Mouse (Mus musculus) right cerebral cortex, postnatal 4 days (tissue): ENCODE data around the gene Gm11437.

ENCODE experiments used
- DNase-seq: peaks from one replicate; pipeline ENCODE4 v3.0.0-alpha.2; 2022

Gene Gm11437

DNA sequence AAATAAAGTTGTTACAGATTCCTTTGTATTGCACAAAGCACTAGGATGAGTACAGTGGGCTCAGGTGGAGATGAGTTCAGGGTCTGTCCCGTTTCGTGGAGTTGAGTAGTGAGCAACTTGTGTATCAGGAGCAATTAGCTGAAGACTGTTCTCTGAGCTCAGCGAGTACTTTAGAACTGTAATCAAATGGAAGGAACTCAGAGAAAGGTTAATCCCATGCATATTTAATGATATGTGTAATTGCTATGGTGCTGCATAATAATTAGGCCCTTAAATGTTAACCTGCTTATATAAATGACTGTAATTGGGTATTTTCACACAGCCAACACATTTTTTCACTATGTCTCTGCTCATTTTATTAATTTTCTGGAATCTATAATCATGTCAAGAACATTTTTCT, 30.8 kb downstream of the Gm11437 start:
- no peak for DNase-seq

DNA sequence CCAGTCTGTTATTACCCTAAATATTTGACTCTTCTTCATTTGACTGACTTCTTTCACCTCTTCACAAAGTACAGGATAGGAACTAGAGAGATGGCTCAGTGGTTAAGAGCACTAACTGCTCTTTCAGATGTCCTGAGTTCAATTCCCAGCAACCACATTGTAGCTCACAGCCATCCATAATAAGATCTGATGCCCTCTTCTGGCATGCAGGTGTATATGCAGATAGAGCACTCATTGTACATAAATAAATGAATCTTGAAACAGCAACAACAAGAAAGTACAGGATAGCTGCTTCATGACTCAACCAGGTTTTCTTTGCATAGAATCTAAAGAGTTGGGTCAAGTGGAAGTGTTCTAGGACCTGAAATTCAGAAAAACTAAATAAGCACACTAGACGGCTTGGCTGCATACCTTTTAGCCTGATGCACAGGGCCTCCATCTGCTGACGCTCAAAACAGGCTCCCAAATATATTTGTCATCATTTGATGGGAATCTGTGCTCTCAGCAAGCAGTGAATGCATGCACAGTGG, 32.9 kb downstream of the Gm11437 start:
- DNase-seq: no peak

DNA sequence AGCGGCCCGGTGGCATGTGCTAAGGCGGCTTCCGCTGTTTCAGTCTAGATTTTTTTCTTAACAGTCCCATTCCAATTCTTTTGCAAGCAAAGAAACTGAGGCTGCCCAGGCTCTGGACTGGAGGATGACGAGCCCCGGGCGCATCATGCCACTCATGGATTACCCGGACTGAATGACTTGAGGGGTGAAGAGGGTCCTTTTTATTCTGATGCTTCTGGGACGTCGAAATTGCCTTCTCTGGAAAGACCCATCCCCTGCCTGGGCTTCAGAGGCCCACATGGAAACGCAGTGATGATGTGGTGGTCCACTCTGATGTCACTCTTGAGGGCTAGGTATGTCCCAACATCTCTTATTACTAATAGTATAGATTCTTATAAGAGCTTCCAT, 37.5 kb downstream of the Gm11437 start:
- DNase-seq: no peak

DNA sequence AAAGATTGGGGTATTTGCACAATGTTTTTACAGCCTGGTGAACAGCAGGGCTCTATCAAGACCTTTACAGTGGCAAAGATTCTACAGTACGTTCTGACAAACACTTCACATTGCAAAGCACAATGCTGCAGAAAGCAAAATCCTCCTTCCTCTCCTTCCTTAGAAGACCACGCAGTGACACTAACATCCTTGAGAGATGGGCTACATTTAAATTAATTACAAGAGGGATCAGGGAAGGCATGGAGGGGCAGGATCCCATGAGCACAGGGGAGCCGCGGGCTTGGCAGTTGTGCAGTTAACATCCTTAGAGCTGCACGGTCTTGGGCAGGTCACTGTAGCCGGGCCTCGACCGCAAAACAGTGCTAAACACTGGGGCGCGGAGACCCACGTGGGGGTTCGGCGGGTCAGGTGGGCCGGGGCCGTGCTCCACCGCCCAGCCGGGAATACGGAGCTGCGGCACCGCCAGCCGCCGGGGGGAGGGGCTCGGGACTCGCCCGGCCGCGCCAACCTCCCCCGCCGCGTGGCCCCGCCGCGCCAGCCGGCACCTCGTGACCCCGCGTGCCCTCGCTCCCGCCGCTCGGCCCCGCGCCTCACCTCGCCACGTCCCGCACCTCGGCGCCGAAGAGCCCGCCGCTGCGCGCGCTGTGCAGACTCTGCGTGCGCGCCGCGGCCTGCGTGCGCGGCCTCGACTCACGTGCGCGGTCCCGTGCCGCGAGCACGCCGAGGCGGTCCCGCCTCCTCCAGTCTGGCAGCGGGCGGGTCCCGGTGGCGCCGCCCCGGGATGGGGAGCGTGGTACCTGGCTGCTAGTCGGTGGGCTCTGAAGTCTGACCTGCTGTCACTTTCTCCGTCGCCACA, 38.1 kb downstream of the Gm11437 start, which contains the start of the genes Tada2a and Acaca:
TSS of gene Tada2a (minus strand) at position 658 of the 856 bp plus-strand sequence.
TSS of gene Acaca (plus strand) at position 730 of the 856 bp plus-strand sequence.
- DNase-seq: peak; percentile 82

DNA sequence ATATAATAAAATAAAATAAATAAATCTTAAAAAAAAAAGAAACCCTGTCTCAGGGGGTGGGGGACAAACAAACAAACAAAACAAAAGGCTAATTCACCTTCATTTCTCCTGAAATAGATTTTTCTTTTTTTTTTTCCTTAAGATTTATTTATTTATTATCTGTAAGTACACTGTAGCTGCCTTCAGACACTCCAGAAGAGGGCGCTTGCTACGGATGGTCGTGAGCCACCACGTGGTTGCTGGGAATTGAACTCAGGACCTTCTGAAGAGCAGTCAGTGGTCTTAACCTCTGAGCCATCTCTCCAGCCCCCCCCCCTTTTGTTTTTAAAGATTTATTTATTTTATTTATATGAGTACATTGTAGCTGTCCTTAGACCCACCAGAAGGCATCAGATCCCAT, 39.3 kb downstream of the Gm11437 start:
- no peak for DNase-seq

DNA sequence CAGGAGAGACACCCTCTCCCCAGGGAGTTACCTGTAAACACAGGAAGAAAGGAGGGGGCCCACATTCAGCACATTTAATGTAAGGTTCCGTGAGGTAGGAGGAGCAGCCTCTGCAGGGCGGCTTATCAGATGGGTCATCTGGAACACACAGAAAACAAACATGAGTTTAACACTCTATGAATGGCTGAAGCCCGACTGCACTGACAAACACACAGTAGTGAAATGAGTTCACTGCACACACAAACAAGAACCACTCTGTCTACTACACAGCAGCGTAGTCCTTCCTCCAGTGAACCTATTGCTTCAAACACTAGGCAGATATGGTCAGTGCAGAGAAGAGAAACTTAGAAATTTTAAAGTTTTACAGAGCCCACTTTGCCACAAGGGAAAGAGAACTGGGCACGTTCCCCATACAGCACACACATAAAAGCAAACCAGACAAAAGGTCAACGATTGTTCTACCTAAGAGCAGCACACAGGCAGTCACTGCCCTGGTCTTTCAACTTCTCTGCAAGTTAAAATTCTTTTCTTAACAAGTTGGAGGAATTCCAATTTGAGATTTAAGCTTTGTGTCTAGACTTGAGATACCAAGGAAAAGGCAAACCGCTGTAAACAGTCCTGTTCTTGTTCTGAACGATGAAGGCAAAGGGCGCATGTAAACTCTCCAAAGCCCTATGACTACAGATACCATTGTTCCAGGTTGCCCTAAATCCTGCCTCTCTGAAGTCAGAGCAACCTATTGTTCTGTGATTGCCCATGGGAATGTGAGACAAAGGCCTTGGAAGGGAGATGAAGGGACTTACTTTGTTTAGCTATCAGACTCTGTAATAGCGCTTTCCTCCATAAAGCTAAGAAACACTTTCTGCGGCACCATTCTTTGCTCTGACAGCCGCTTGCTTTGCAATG, 46.0 kb downstream of the Gm11437 start:
- DNase-seq: no peak

DNA sequence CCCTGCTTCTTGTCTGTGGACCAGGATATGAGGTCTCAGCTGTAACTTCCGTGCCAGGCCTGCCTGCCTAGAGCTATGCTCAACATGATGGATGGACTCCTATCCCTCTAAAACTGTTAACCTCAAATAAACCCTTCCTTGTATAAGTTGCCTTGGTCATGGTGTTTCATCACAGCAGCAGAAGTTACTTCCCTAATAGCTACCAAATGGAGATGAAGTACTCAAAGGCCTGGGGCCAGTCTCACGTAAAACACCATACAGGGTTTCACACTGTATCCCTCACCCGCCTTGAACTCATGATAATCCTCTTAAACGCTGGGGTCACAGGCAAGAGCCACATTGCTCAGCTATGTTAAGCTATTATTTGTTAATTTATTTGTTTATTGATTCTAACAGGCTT, 49.8 kb downstream of the Gm11437 start:
- no peak for DNase-seq

DNA sequence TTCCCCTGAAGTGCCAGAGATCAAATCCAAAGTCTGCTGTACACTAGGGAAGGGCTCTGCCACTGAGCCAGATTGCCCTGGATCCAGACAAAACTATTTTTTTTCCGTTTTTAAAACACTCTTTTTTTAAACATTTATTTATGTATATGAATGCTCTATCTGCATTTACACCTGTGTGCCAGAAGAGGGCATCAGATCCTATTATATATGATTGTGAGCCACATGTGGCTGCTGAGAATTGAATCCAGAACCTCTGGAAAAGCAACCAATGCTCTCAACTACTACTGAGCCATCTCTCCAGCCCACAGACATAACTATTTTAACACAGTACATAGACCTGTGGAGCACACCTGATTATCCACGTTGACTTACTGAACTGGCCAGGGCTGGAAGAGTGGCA, 51.1 kb downstream of the Gm11437 start:
- DNase-seq: no peak

DNA sequence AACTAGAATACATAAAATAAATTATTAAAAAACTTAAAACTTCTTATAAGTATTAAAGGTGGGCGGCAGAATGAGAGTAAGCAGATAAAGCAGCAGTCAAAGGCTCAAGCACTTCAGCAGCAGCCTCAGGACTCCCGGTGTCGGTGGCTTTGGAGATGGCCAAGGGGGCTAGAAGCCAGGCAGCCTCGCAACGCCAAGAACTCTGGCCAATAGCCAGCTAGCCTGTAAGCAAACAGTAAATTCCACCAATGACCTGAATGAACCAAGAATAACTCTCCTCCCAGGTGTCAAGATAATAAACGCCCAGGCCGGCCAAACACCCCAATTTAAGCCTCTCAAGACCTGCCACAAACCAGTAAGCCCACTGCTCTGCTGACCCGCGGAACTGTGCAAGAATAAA, 51.6 kb downstream of the Gm11437 start:
- no peak for DNase-seq

DNA sequence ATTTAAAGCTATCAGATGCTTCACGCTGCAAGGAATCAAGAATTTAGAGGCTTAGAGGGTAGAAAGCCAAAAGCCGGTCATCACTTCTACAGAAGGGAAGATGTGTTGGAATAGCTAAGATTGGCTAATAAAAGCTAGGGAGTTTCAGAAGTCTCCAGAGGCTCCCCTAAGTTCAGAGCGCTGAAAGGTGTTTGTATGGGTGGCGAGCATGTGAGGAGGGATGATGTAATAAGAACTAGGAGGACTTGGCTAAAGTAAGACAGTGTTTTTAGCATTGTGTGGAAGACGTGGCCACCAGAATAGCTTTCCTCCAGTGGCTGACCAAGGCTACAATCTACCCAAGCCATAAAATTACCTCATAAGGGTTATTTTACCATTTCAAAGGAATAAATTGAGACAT, 53.7 kb downstream of the Gm11437 start:
- no peak for DNase-seq

DNA sequence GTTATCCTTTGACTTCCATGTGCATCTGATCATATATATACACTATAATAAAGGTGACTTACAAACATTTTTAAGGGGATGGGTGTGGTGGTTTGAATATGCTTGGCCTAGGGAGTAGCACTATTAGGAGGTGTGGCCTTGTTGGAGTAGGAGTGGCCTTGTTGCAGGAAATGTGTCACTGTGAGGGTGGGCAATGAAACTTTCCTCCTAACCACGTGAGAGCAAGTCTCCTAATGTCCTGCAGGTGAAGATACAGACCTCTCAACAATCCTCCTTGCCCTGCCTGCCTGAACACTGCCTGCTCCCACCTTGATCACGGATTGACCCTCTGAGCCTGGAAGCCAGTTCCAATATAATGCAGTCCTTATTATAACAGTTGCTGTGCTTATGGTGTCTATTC, 60.1 kb downstream of the Gm11437 start:
- DNase-seq: no peak

DNA sequence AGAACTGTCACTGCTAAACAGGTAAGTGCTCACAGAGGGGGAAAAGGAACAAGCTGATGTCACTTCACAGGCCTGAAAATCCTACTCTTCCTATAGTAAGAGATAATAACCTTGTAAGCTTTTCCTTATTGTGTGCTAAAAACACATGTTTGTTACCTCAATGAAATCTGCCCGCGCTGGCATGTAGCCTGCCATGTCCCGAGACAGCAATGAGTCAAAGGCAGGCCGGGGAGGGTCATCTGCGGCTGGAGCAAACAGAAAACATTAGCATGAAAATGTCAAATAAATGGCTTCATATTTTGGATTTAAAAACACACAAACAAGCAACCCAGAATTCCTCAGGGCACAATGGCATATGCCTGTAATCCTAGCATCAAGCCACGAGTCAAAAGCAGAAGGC, 63.2 kb downstream of the Gm11437 start:
- DNase-seq: no peak

DNA sequence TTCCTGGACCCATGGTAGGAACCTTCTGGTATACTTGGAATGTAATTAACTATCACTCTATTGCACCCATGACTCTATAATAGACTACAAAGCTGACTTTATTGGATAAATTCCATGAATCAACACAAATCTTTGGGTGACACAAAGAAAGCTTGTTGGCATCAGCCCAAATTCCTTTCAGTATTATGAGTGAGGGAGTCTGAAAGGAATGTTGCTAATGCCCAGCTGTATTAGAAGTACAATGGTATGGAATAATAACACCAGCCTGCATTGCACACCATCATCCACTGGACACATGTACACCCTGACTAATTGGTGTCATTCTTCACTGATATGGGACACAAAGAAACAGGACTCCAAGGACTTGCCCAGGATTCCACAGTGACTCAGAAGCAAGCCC, 66.1 kb downstream of the Gm11437 start:
- DNase-seq: no peak
